Mouse (Mus musculus) liver, adult 2 months (tissue): ENCODE measurements around the gene Hbb-bs.

Experiments used
- CTCF ChIP-seq: fragments of 200-500 bp; IDR thresholded peaks from 2 replicates; pipeline ENCODE4 v1.5.1; 2011; ENCODE audit warnings: low read depth, low read length, control low read depth
- POLR2A ChIP-seq: fragments of 200-500 bp; IDR thresholded peaks from 2 replicates; pipeline ENCODE4 v1.6.1; 2011; ENCODE audit warnings: low read length, control low read depth; ENCODE audit not compliant: insufficient read depth; ENCODE audit errors: extremely low read depth

GRCm38 (mm10) chr7:103870667-103871066 is 42.8 kb upstream of the Hbb-bs start:
- TF ChIP-seq CTCF (no peak), POLR2A (no peak)
